Mouse (Mus musculus) myocyte (in vitro differentiated cells): ENCODE data around the gene Cadm3. TPM values are rescaled to one million over a fixed set of nuclear protein-coding genes. Genes with fewer than 3 reads are reported as not detected.

Experiments used
- H3K27me3 ChIP-seq: one replicate; pipeline ENCODE4 v1.6.1; 2011; ENCODE audit not compliant: control insufficient read depth, insufficient read depth, insufficient read length
- H3K36me3 ChIP-seq: one replicate; pipeline ENCODE4 v1.6.1; 2011; ENCODE audit not compliant: control insufficient read depth, insufficient read depth
- H3K4me2 ChIP-seq: one replicate; pipeline ENCODE4 v1.6.1; 2011; ENCODE audit warnings: low read depth, control low read depth
- H3K4me3 ChIP-seq: one replicate; pipeline ENCODE4 v1.5.1; 2011; ENCODE audit warnings: mild to moderate bottlenecking, control low read depth, moderate library complexity
- H3K79me2 ChIP-seq: one replicate; pipeline ENCODE4 v1.6.1; 2011; ENCODE audit not compliant: control insufficient read depth, insufficient read depth
- H3ac ChIP-seq: one replicate; pipeline ENCODE4 v1.6.1; 2011; ENCODE audit not compliant: control insufficient read depth, insufficient read length
- CEBPB ChIP-seq: IDR thresholded peaks from 2 replicates; pipeline ENCODE4 v1.6.1; 2011; ENCODE audit warnings: mild to moderate bottlenecking, moderate library complexity; ENCODE audit not compliant: poor library complexity, insufficient read depth, severe bottlenecking
- E2F4 ChIP-seq: IDR thresholded peaks from one replicate; pipeline ENCODE4 v1.6.1; 2011; ENCODE audit warnings: mild to moderate bottlenecking, control low read depth, moderate library complexity; ENCODE audit not compliant: insufficient read depth
- MAX ChIP-seq: IDR thresholded peaks from one replicate; pipeline ENCODE4 v1.6.1; 2011; ENCODE audit warnings: low read depth, mild to moderate bottlenecking, control low read depth
- MYOD1 ChIP-seq, 3 experiments: IDR thresholded peaks; one replicate each; pipeline ENCODE4 v1.6.1; 2011; ENCODE audit warnings: control low read depth in 2 of 3, low read depth in 2 of 3, mild to moderate bottlenecking in 2 of 3, moderate library complexity in 1 of 3; ENCODE audit not compliant: insufficient read length in 2 of 3, control insufficient read depth in 1 of 3
- MYOG ChIP-seq, 3 experiments: IDR thresholded peaks; one replicate each; pipeline ENCODE4 v1.6.1; 2011; ENCODE audit warnings: control low read depth in 2 of 3, low read depth in 2 of 3, mild to moderate bottlenecking in 2 of 3; ENCODE audit not compliant: insufficient read length in 2 of 3, control insufficient read depth in 1 of 3, insufficient read depth in 1 of 3
- POLR2A ChIP-seq: IDR thresholded peaks from one replicate; pipeline ENCODE4 v1.6.1; 2011; ENCODE audit warnings: low read depth, mild to moderate bottlenecking, control low read depth, moderate library complexity; ENCODE audit not compliant: insufficient read length
- POLR2AphosphoS2 ChIP-seq: IDR thresholded peaks from one replicate; pipeline ENCODE4 v1.6.1; 2011; ENCODE audit warnings: low read depth, control low read depth; ENCODE audit not compliant: insufficient read length
- REST ChIP-seq: IDR thresholded peaks from one replicate; pipeline ENCODE4 v1.6.1; 2011; ENCODE audit warnings: mild to moderate bottlenecking, control low read depth, moderate library complexity; ENCODE audit not compliant: insufficient read depth, insufficient read length
- SRF ChIP-seq: IDR thresholded peaks from one replicate; pipeline ENCODE4 v1.6.1; 2011; ENCODE audit warnings: low read depth; ENCODE audit not compliant: control insufficient read depth, insufficient read length
- TCF12 ChIP-seq: IDR thresholded peaks from one replicate; pipeline ENCODE4 v1.6.1; 2011; ENCODE audit warnings: mild to moderate bottlenecking, control low read depth; ENCODE audit not compliant: poor library complexity, insufficient read depth, severe bottlenecking
- TCF3 ChIP-seq: IDR thresholded peaks from one replicate; pipeline ENCODE4 v1.6.1; 2011; ENCODE audit warnings: low read depth, control low read depth; ENCODE audit not compliant: insufficient read length
- USF1 ChIP-seq: IDR thresholded peaks from one replicate; pipeline ENCODE4 v1.6.1; 2011; ENCODE audit warnings: low read depth, mild to moderate bottlenecking, control low read depth, moderate library complexity
- polyA plus RNA-seq: library from polyadenylated mRNA; unstranded; fragments of >200 nt; fragmentation: generic; extraction: Trizol; gene quantifications from one replicate; pipeline ENCODE4 v1.2.1, GENCODE M21; 2012; ENCODE audit warnings: missing spikeins

Cadm3 gene
- polyA plus RNA-seq, 1 experiment = 0.19 TPM

DNA sequence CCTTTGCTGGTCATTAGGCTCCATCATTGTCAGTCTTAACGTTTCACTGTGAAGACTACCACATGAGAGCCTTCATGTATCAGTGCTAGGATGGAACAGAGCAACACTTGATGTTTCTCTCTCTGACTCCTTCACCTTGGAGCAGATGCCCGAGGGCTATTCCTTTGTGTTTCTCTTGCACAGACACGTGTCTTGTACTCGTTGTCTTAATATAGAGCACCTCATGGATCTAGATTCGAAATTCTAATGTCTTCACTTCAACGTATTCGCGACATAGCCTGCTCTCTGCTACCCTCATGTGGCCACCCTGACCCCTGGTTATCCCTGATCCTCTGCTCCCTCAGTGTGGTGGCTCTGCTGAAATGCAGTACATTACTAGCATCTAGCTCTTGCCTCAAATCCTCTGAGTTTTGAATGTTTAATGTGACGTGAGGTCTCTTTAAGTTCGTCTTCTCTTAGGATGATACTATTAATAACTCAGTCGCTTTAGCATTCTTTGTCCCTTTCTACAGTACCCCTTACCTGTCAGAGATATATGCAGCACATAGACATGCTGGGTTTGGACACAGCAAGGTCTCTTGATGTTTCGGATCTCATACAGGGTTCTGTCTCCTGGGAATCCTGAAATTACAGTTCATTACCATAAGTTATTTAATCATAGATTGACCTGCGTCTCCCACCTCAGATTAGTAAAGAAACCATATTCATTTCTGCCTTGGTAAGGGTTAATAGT, 10.1 kb upstream of the Cadm3 start:
- no peak overlapping the region for H3K4me2 ChIP-seq

GRCm38 (mm10) chr1:173374020-173374419, 6.5 kb upstream of the Cadm3 start:
- Histone ChIP-seq H3ac (no peak overlapping the region), H3K36me3 (no peaks in the 10 kb centered on the region), H3K27me3 (no peaks in the 10 kb centered on the region), H3K4me2 (no peak overlapping the region), H3K79me2 (no peaks in the 10 kb centered on the region), H3K4me3 (no peak overlapping the region)
- no peak for TF ChIP-seq POLR2AphosphoS2
- no peak for TF ChIP-seq MYOG (IDR thresholded peaks at IDR 0.05; ENCODE audit: control insufficient read depth in 1 of 3, insufficient read depth in 1 of 3, insufficient read length in 2 of 3, low read depth in 2 of 3)
- TF ChIP-seq MYOD1 (IDR thresholded peaks at IDR 0.05; ENCODE audit: control insufficient read depth in 1 of 3, insufficient read length in 2 of 3, low read depth in 2 of 3) = no peak
- TF ChIP-seq MAX = no peak
- no peak for TF ChIP-seq POLR2A
- no peak for TF ChIP-seq SRF
- TF ChIP-seq CEBPB = no peak
- TF ChIP-seq TCF3 = no peak
- TF ChIP-seq TCF12 = no peak
- no peak for TF ChIP-seq REST
- no peak for TF ChIP-seq USF1
- no peak for TF ChIP-seq E2F4

More for the DNA sequence above, 10.1 kb upstream of the Cadm3 start:
- H3K27me3 ChIP-seq = no peaks in the 10 kb centered on the region
- H3ac ChIP-seq = no peak overlapping the region
- no peaks in the 10 kb centered on the region for H3K36me3 ChIP-seq
- TF ChIP-seq E2F4 (no peak), SRF (no peak), POLR2A (no peak), TCF12 (no peak), MYOG (IDR thresholded peaks at IDR 0.05; ENCODE audit: control insufficient read depth in 1 of 3, insufficient read depth in 1 of 3, insufficient read length in 2 of 3, low read depth in 2 of 3) (no peak), CEBPB (no peak), MYOD1 (IDR thresholded peaks at IDR 0.05; ENCODE audit: control insufficient read depth in 1 of 3, insufficient read length in 2 of 3, low read depth in 2 of 3) (no peak), MAX (no peak), REST (no peak), TCF3 (no peak), USF1 (no peak), POLR2AphosphoS2 (no peak)
- no peak overlapping the region for H3K4me3 ChIP-seq
- no peaks in the 10 kb centered on the region for H3K79me2 ChIP-seq

DNA sequence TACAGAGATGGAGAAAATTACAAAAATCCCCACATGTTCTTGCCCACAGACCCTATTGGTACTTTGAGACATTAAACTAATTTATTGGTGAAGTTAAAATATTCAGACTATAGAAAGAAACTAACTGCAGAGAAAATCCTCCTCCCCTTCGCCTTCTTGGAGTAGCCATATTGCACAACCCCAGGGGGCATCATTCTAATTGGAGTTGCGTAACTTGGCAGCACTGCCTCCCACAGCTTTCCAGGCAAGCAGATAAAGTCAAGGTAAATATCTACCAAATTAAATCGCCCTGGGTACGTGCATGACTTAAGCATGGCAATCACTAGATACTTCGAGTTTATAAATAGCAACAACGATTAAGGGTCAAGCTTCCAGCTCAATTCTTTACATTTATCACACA, 4.1 kb upstream of the Cadm3 start:
- no peaks in the 10 kb centered on the region for H3K36me3 ChIP-seq
- no peak overlapping the region for H3ac ChIP-seq
- no peak overlapping the region for H3K4me3 ChIP-seq
- TF ChIP-seq TCF12 (no peak), POLR2A (no peak), MAX (no peak), SRF (no peak), REST (no peak), MYOG (IDR thresholded peaks at IDR 0.05; ENCODE audit: control insufficient read depth in 1 of 3, insufficient read depth in 1 of 3, insufficient read length in 2 of 3, low read depth in 2 of 3) (no peak), MYOD1 (IDR thresholded peaks at IDR 0.05; ENCODE audit: control insufficient read depth in 1 of 3, insufficient read length in 2 of 3, low read depth in 2 of 3) (no peak), POLR2AphosphoS2 (no peak)
- no peaks in the 10 kb centered on the region for H3K79me2 ChIP-seq
- peaks cover 5% of the 10 kb centered on the region for H3K27me3 ChIP-seq
- H3K4me2 ChIP-seq = no peak overlapping the region

- TF ChIP-seq POLR2AphosphoS2 = no peak
- TF ChIP-seq REST = no peak
- no peak for TF ChIP-seq POLR2A
- TF ChIP-seq USF1 = no peak
- TF ChIP-seq CEBPB = no peak
- TF ChIP-seq TCF3 = no peak
- TF ChIP-seq MYOD1 (IDR thresholded peaks at IDR 0.05; ENCODE audit: control insufficient read depth in 1 of 3, insufficient read length in 2 of 3, low read depth in 2 of 3) = no peak
- no peak for TF ChIP-seq MAX
- TF ChIP-seq MYOG (IDR thresholded peaks at IDR 0.05; ENCODE audit: control insufficient read depth in 1 of 3, insufficient read depth in 1 of 3, insufficient read length in 2 of 3, low read depth in 2 of 3) = no peak
- no peak for TF ChIP-seq SRF
- no peak for TF ChIP-seq TCF12
- TF ChIP-seq E2F4 = no peak
- H3K4me2 ChIP-seq = no peak overlapping the region
- H3K36me3 ChIP-seq = no peaks in the 10 kb centered on the region
- no peaks in the 10 kb centered on the region for H3K79me2 ChIP-seq
- no peak overlapping the region for H3K4me3 ChIP-seq
- H3K27me3 ChIP-seq = peaks cover 5% of the 10 kb centered on the region
- no peak overlapping the region for H3ac ChIP-seq
Observed at GRCm38 (mm10) chr1:173370456-173370855, 3.0 kb upstream of the Cadm3 start.

GRCm38 (mm10) chr1:173369611-173370010, 2.1 kb upstream of the Cadm3 start:
- Histone ChIP-seq H3K4me2 (no peak overlapping the region), H3K36me3 (no peaks in the 10 kb centered on the region), H3K27me3 (peaks cover 5% of the 10 kb centered on the region), H3K79me2 (no peaks in the 10 kb centered on the region), H3K4me3 (no peak overlapping the region), H3ac (no peak overlapping the region)
- no peak for TF ChIP-seq POLR2A
- no peak for TF ChIP-seq MYOG (IDR thresholded peaks at IDR 0.05; ENCODE audit: control insufficient read depth in 1 of 3, insufficient read depth in 1 of 3, insufficient read length in 2 of 3, low read depth in 2 of 3)
- TF ChIP-seq REST = no peak
- TF ChIP-seq TCF3 = no peak
- no peak for TF ChIP-seq CEBPB
- TF ChIP-seq E2F4 = no peak
- no peak for TF ChIP-seq TCF12
- TF ChIP-seq SRF = no peak
- no peak for TF ChIP-seq MAX
